Mouse (Mus musculus): ENCODE results near the gene St5. TPM values are rescaled to one million over a fixed set of nuclear protein-coding genes. Genes with fewer than 3 reads are reported as not detected.

The St5 gene
- 47.1 TPM for polyA plus RNA-seq (2014; fragmentation: Illumina TruSeq; extraction: RNeasy Lipid Tissue Mini Kit (QIAGEN cat#74804); ENCODE audit: low read depth, low replicate concordance)

GRCm38 (mm10) chr7:109703190-109704015 lies at the start of gene St5, which contains the start of gene Akip1:
Gene St5 (minus strand): TSS chr7:109703605.
Gene Akip1 (plus strand): TSS chr7:109703690.

DNA sequence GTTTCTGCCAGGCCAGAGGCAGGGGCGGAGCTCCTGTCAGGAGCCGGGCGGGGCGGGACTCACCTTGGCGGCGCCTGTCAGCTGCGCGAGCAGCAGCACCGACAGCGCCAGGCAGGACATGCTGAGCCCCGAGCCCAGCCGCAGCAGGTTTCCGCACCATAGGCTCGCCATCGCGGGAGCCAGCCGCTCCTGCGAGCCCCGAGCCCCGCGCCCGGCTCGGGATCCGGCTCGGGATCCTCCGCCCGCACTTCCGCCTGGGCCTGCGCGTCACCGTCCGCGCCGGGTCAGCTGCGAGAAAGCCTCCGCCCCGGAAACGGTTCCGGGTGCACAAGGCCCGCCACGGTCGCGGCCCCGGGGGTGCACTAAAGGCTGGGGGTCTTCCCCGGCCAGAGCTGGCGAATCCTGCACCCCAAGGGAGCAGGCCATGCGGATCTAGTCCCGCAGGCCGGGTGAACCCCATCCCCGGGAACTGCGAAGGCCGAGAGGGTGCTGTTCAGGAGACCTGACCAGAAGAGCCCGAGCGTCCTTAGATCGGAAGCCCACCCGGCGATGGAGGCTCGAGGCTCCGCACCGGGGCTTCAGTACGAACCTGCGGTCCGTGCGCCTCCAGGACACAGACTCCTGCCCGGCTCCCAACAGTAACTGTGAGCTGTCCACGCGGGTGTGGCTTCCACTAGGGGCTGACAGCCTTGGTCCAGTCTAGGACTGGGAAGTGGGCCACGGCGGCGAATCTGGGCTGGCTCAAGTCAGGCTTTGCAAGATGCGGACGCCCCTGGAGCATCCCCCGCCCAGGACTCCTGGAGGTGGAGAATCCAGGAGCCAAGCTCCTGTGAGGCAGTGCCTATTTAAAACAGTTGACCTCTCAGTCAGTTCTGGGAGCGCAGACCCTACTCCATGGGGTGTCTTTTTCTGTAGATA lies 48.9 kb upstream of the St5 start, which contains the start of gene Tmem9b:
Tmem9b (minus strand) TSS at position 868 of the 918 bp plus-strand sequence.

GRCm38 (mm10) chr7:109731626-109732025 lies 28.2 kb upstream of the St5 start, which contains the start of gene Ascl3:
Gene Ascl3 (minus strand): TSS chr7:109731726.

DNA sequence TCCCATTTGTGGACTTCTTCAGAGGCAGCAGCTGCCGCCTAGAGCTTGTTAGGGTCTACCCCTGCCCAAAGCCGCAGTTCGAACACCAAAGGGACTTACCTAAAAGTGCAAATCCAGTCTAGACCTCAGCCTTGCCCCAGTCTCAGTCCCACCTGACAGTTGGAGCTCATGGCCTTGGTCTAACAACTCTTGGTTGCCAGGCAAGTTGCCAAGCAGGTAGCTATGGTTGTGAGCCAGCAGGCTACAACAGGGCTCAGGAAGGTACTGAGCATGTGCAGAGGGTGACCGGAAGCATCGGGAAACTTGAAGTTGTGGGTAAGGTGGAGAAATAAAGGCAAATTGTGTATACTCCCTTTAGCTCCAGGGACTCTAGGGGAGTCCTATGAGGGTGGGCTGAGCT lies 20.3 kb upstream of the St5 start, which contains the start of gene BC051019:
BC051019 (minus strand) TSS at position 154 of the 400 bp plus-strand sequence.

DNA sequence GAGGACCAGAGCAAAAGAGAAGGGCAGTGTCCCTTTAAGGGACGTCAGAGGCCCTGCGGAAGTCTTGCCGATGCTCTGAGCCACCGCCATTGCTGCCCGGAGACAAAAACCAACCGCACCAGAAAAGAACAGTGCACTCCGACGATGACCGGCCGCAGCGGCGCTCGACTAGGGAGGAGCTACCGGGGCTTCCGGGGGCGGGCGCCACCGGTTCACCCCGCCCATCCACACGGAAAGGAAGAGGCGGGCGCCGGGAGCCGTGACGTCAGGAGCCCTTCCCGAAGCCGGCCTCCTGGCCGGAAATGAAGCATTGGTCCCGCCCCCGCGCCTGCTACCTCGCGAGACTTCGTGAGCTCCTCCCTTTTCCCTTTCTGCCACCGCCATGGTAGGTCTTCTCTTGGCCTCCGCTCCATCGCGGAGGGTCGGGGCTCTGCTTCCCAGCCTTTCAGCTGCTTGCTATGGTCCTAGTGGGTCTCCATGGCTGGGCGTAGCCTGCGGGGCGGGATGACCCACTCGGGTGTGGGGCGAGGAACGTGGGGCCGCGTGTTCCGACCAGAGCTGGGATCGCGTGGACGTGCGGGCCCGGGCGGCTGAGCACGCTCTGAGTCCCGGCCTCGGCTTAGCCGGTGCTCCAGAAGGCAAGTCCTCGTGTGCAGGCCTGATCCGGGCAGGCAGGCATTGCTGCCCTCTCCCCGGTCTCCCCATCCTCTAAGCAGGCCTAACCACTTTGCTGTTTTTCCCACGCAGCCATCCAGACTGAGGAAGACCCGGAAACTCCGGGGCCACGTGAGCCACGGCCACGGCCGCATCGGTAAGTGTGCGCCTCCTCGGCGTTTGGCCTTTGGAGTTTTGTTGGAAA lies 184.3 kb downstream of the St5 start, which contains the start of gene Rpl27a:
Rpl27a (plus strand) TSS at position 310 of the 859 bp plus-strand sequence.

DNA sequence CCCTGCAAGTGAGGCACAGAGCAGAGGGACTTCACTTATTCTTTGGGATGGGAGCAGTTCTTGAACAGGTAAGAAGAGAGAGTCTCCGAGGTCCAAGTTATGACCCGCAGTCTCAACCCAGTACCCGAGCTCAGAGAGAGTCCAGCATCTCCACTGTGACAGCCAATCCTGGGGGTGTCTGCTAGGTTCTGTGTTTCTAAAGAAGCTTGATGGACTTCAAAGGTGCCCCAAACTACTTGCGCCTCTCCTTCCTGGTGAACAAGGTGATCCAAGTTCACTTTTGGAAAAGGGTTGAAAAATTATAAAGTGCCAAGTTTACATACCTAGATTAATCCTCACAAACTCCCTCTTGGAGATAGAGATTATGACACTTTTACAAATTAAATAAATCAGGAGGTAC lies 195.4 kb downstream of the St5 start, which contains the start of gene Trim66:
Trim66 (minus strand) TSS at position 101 of the 400 bp plus-strand sequence.

Other genes with a start within 250 kb of the St5 start
- 0.06 TPM for gene Trim66, start 195.5 kb downstream of the St5 start, polyA plus RNA-seq (2014; fragmentation: Illumina TruSeq; extraction: RNeasy Lipid Tissue Mini Kit (QIAGEN cat#74804); ENCODE audit: low read depth, low replicate concordance)
- 148 TPM for gene Rpl27a, start 184.5 kb downstream of the St5 start, polyA plus RNA-seq (2014; fragmentation: Illumina TruSeq; extraction: RNeasy Lipid Tissue Mini Kit (QIAGEN cat#74804); ENCODE audit: low read depth, low replicate concordance)
- gene Akip1, start 85 bp upstream of the St5 start, polyA plus RNA-seq (2014; fragmentation: Illumina TruSeq; extraction: RNeasy Lipid Tissue Mini Kit (QIAGEN cat#74804); ENCODE audit: low read depth, low replicate concordance) = 19.5 TPM
- gene BC051019, start 20.2 kb upstream of the St5 start, polyA plus RNA-seq (2014; fragmentation: Illumina TruSeq; extraction: RNeasy Lipid Tissue Mini Kit (QIAGEN cat#74804); ENCODE audit: low read depth, low replicate concordance) = not detected
- not detected for gene Ascl3, start 28.1 kb upstream of the St5 start, polyA plus RNA-seq (2014; fragmentation: Illumina TruSeq; extraction: RNeasy Lipid Tissue Mini Kit (QIAGEN cat#74804); ENCODE audit: low read depth, low replicate concordance)
- gene Tmem9b, start 49.3 kb upstream of the St5 start, polyA plus RNA-seq (2014; fragmentation: Illumina TruSeq; extraction: RNeasy Lipid Tissue Mini Kit (QIAGEN cat#74804); ENCODE audit: low read depth, low replicate concordance) = 132 TPM
- gene Nrip3, start 78.4 kb upstream of the St5 start, polyA plus RNA-seq (2014; fragmentation: Illumina TruSeq; extraction: RNeasy Lipid Tissue Mini Kit (QIAGEN cat#74804); ENCODE audit: low read depth, low replicate concordance) = 2.6 TPM
- 0.79 TPM for gene Scube2, start 162.1 kb upstream of the St5 start, polyA plus RNA-seq (2014; fragmentation: Illumina TruSeq; extraction: RNeasy Lipid Tissue Mini Kit (QIAGEN cat#74804); ENCODE audit: low read depth, low replicate concordance)